Mouse (Mus musculus) neural tube, embryonic 14.5 days (tissue): ENCODE measurements at regions not wholly inside any gene's neighbourhood (a gene's known extent, or its start where the extent isn't known, plus 50 kb on each side); places are given as distances from the start of the nearest gene placed in this dataset.

Experiments
- ATAC-seq: fragments of 200-750 bp; cut with Nextera tagmentation; 2 replicates; pipeline ENCODE4 v1.8.0; 2017; ENCODE audit warnings: low read depth, mild to moderate bottlenecking, moderate TSS enrichment, moderate library complexity
- H3K27ac ChIP-seq: fragments of 300-500 bp; sonication (generic); 2 replicates; pipeline ENCODE4 v1.5.1; 2014; ENCODE audit warnings: low read depth, mild to moderate bottlenecking, control low read depth, low read length, moderate library complexity, mixed read lengths
- H3K27me3 ChIP-seq: fragments of 300-500 bp; sonication (generic); 2 replicates; pipeline ENCODE4 v1.6.1; 2014; ENCODE audit warnings: low read length; ENCODE audit not compliant: control insufficient read depth, insufficient read depth
- H3K36me3 ChIP-seq: fragments of 300-500 bp; sonication (generic); 2 replicates; pipeline ENCODE4 v1.6.1; 2014; ENCODE audit warnings: low read length, mixed read lengths; ENCODE audit not compliant: control insufficient read depth, insufficient read depth
- H3K4me1 ChIP-seq: fragments of 300-500 bp; sonication (generic); 2 replicates; pipeline ENCODE4 v1.6.1; 2014; ENCODE audit warnings: low read length; ENCODE audit not compliant: control insufficient read depth, insufficient read depth
- H3K4me2 ChIP-seq: fragments of 300-500 bp; sonication (generic); 2 replicates; pipeline ENCODE4 v1.6.1; 2014; ENCODE audit warnings: mild to moderate bottlenecking, low read depth, low read length, control low read depth
- H3K4me3 ChIP-seq: fragments of 300-500 bp; sonication (generic); 2 replicates; pipeline ENCODE4 v1.5.1; 2014; ENCODE audit warnings: low read depth, low read length, control low read depth, mixed read lengths
- H3K9ac ChIP-seq: fragments of 300-500 bp; sonication (generic); replicated peaks from 2 replicates; pipeline ENCODE4 v1.6.1; 2014; ENCODE audit warnings: low read depth, mild to moderate bottlenecking, control low read depth, low read length, mixed read lengths
- H3K9me3 ChIP-seq: fragments of 300-500 bp; sonication (generic); 2 replicates; pipeline ENCODE4 v1.6.1; 2016; ENCODE audit warnings: low read length; ENCODE audit not compliant: control insufficient read depth
- whole genome bisulfite sequencing: fragments of 180-500 bp; shearing (Covaris S2); extraction: QIAGEN DNeasy Blood & Tissue Kit; methylation state at CpG from one replicate; pipeline ENCODE4 v1.1.7; 2014; 5-methylcytosine and 5-hydroxymethylcytosine counted together

- Histone ChIP-seq H3K4me2 (no peak overlapping the region), H3K4me1 (no peaks in the 10 kb centered on the region), H3K27me3 (no peaks in the 10 kb centered on the region), H3K36me3 (no peaks in the 10 kb centered on the region), H3K9me3 (no peaks in the 10 kb centered on the region), H3K4me3 (no peak overlapping the region), H3K9ac (no peak overlapping the region), H3K27ac (no peak overlapping the region)
- no peak for ATAC-seq
- 75% methylated on average over 1 of the region's 1 CpGs for WGBS
Observed at GRCm38 (mm10) chr3:40226772-40227171, 304.3 kb upstream of the Intu start.

GRCm38 (mm10) chr3:40243499-40244101 is 287.5 kb upstream of the Intu start:
- Histone ChIP-seq H3K27me3 (no peaks in the 10 kb centered on the region), H3K36me3 (no peaks in the 10 kb centered on the region), H3K4me3 (no peak overlapping the region), H3K4me1 (no peaks in the 10 kb centered on the region), H3K9ac (no peak overlapping the region), H3K27ac (no peak overlapping the region), H3K9me3 (no peaks in the 10 kb centered on the region), H3K4me2 (no peak overlapping the region)
- ATAC-seq = no peak
- WGBS = 49% methylated on average over 4 of the region's 4 CpGs

- H3K27me3 ChIP-seq = no peaks in the 10 kb centered on the region
- no peak for ATAC-seq
- no peak overlapping the region for H3K9ac ChIP-seq
- H3K4me1 ChIP-seq = no peaks in the 10 kb centered on the region
- H3K27ac ChIP-seq = no peak overlapping the region
- no peak overlapping the region for H3K4me3 ChIP-seq
- WGBS = 68% methylated on average over 5 of the region's 5 CpGs
- no peaks in the 10 kb centered on the region for H3K9me3 ChIP-seq
- H3K36me3 ChIP-seq = no peaks in the 10 kb centered on the region
- no peak overlapping the region for H3K4me2 ChIP-seq
Observed at GRCm38 (mm10) chr3:40254376-40254775, 276.7 kb upstream of the Intu start.

GRCm38 (mm10) chr3:40262536-40262935 is 268.6 kb upstream of the Intu start:
- Histone ChIP-seq H3K4me3 (no peak overlapping the region), H3K27me3 (no peaks in the 10 kb centered on the region), H3K4me2 (no peak overlapping the region), H3K4me1 (no peaks in the 10 kb centered on the region), H3K27ac (no peak overlapping the region), H3K9me3 (no peaks in the 10 kb centered on the region), H3K36me3 (no peaks in the 10 kb centered on the region), H3K9ac (no peak overlapping the region)
- WGBS = 77% methylated on average over 7 of the region's 7 CpGs
- ATAC-seq = no peak

GRCm38 (mm10) chr3:40267514-40267913 is 263.6 kb upstream of the Intu start:
- no peak for ATAC-seq
- H3K9ac ChIP-seq = no peak overlapping the region
- no peak overlapping the region for H3K27ac ChIP-seq
- no peaks in the 10 kb centered on the region for H3K4me1 ChIP-seq
- no peaks in the 10 kb centered on the region for H3K27me3 ChIP-seq
- no peaks in the 10 kb centered on the region for H3K9me3 ChIP-seq
- no peak overlapping the region for H3K4me2 ChIP-seq
- no peak overlapping the region for H3K4me3 ChIP-seq
- H3K36me3 ChIP-seq = no peaks in the 10 kb centered on the region
- 80% methylated on average over 1 of the region's 1 CpGs for WGBS

GRCm38 (mm10) chr3:40282926-40283325 is 248.2 kb upstream of the Intu start:
- H3K9me3 ChIP-seq = no peaks in the 10 kb centered on the region
- peak; percentile 28; the same call in 1 of the 2 replicates for ATAC-seq
- 79% methylated on average over 1 of the region's 1 CpGs for WGBS
- H3K4me2 ChIP-seq = no peak overlapping the region
- no peaks in the 10 kb centered on the region for H3K36me3 ChIP-seq
- H3K9ac ChIP-seq = no peak overlapping the region
- no peaks in the 10 kb centered on the region for H3K4me1 ChIP-seq
- no peak overlapping the region for H3K4me3 ChIP-seq
- H3K27me3 ChIP-seq = no peaks in the 10 kb centered on the region
- no peak overlapping the region for H3K27ac ChIP-seq

- WGBS = 75% methylated on average over 7 of the region's 7 CpGs
Observed at GRCm38 (mm10) chr3:40286959-40287710, 244.0 kb upstream of the Intu start.

GRCm38 (mm10) chr3:40297120-40297519 is 234.0 kb upstream of the Intu start:
- ATAC-seq = no peak
- no peak overlapping the region for H3K4me3 ChIP-seq
- H3K27me3 ChIP-seq = no peaks in the 10 kb centered on the region
- no peaks in the 10 kb centered on the region for H3K4me1 ChIP-seq
- H3K9me3 ChIP-seq = no peaks in the 10 kb centered on the region
- H3K27ac ChIP-seq = no peak overlapping the region
- no peak overlapping the region for H3K4me2 ChIP-seq
- no peaks in the 10 kb centered on the region for H3K36me3 ChIP-seq
- H3K9ac ChIP-seq = no peak overlapping the region

More at GRCm38 (mm10) chr3:40286959-40287710, 244.0 kb upstream of the Intu start:
- Histone ChIP-seq H3K4me2 (no peak overlapping the region), H3K27me3 (no peaks in the 10 kb centered on the region), H3K4me1 (no peaks in the 10 kb centered on the region), H3K9ac (no peak overlapping the region), H3K9me3 (no peaks in the 10 kb centered on the region), H3K4me3 (no peak overlapping the region), H3K36me3 (no peaks in the 10 kb centered on the region), H3K27ac (no peak overlapping the region)
- no peak for ATAC-seq

GRCm38 (mm10) chr3:40320319-40320718 is 210.8 kb upstream of the Intu start:
- H3K27ac ChIP-seq = no peak overlapping the region
- H3K27me3 ChIP-seq = no peaks in the 10 kb centered on the region
- WGBS = 66% methylated on average over 5 of the region's 5 CpGs
- ATAC-seq = no peak
- H3K4me1 ChIP-seq = no peaks in the 10 kb centered on the region
- H3K4me2 ChIP-seq = no peak overlapping the region
- no peaks in the 10 kb centered on the region for H3K9me3 ChIP-seq
- no peak overlapping the region for H3K4me3 ChIP-seq
- no peaks in the 10 kb centered on the region for H3K36me3 ChIP-seq
- H3K9ac ChIP-seq = no peak overlapping the region
